Mouse (Mus musculus) embryonic facial prominence, embryonic 11.5 days (tissue): Measurements from ENCODE around the gene Mgat5. TPM values are rescaled to one million over a fixed set of nuclear protein-coding genes. Genes with fewer than 3 reads are reported as not detected.
A peak's percentile ranks its signal among the peaks of the same experiment; 100 is the strongest.

Source experiments
- ATAC-seq: fragments of 200-750 bp; cut with Nextera tagmentation; replicated peaks from 2 replicates; pipeline ENCODE4 v1.8.0; 2017; ENCODE audit warnings: low read depth; ENCODE audit not compliant: insufficient number of reproducible peaks, low FRiP score, low TSS enrichment
- DNase-seq: peaks from one replicate; pipeline ENCODE4 v3.0.0-alpha.2; 2015; ENCODE audit warnings: low spot score
- H3K27ac ChIP-seq: fragments of 300-500 bp; sonication (generic); replicated peaks from 2 replicates; pipeline ENCODE4 v1.5.1; 2014; ENCODE audit warnings: mild to moderate bottlenecking, low read depth, low read length, control low read depth
- H3K27me3 ChIP-seq: fragments of 300-500 bp; sonication (generic); 2 replicates; pipeline ENCODE4 v1.6.1; 2014; ENCODE audit warnings: mild to moderate bottlenecking, low read length, moderate library complexity, mixed read lengths; ENCODE audit not compliant: control insufficient read depth, insufficient read depth
- H3K36me3 ChIP-seq: fragments of 300-500 bp; sonication (generic); replicated peaks from 2 replicates; pipeline ENCODE4 v1.6.1; 2014; ENCODE audit warnings: low read depth, mild to moderate bottlenecking, low read length, moderate library complexity, mixed read lengths; ENCODE audit not compliant: control insufficient read depth, insufficient read depth
- H3K4me1 ChIP-seq: fragments of 300-500 bp; sonication (generic); 2 replicates; pipeline ENCODE4 v1.6.1; 2014; ENCODE audit warnings: low read length, mixed read lengths; ENCODE audit not compliant: control insufficient read depth, insufficient read depth
- H3K4me2 ChIP-seq: fragments of 300-500 bp; sonication (generic); 2 replicates; pipeline ENCODE4 v1.6.1; 2014; ENCODE audit warnings: low read depth, mild to moderate bottlenecking, control low read depth, low read length, moderate library complexity
- H3K4me3 ChIP-seq: fragments of 300-500 bp; sonication (generic); 2 replicates; pipeline ENCODE4 v1.5.1; 2014; ENCODE audit warnings: low read depth, low read length, control low read depth
- H3K9ac ChIP-seq: fragments of 300-500 bp; sonication (generic); replicated peaks from 2 replicates; pipeline ENCODE4 v1.6.1; 2014; ENCODE audit warnings: mild to moderate bottlenecking, control low read depth, low read length
- H3K9me3 ChIP-seq: fragments of 300-500 bp; sonication (generic); replicated peaks from 2 replicates; pipeline ENCODE4 v1.6.1; 2016; ENCODE audit warnings: mild to moderate bottlenecking, low read length, inconsistent platforms, mixed read lengths; ENCODE audit not compliant: control insufficient read depth
- WGBS: fragments of 180-500 bp; shearing (Covaris S2); extraction: QIAGEN DNeasy Blood & Tissue Kit; methylation state at CpG from one replicate; pipeline ENCODE4 v1.1.7; 2014; 5-methylcytosine and 5-hydroxymethylcytosine counted together
- polyA plus RNA-seq: library from polyadenylated mRNA; unstranded; fragments of >200 nt; fragmentation: Nextera tagmentation; extraction: Ambion mirVana; gene quantifications from 2 replicates; pipeline ENCODE4 v1.2.1, GENCODE M21; 2014

Mgat5 gene
- polyA plus RNA-seq, 1 experiment from 2014 or later, result 6.1 TPM

DNA sequence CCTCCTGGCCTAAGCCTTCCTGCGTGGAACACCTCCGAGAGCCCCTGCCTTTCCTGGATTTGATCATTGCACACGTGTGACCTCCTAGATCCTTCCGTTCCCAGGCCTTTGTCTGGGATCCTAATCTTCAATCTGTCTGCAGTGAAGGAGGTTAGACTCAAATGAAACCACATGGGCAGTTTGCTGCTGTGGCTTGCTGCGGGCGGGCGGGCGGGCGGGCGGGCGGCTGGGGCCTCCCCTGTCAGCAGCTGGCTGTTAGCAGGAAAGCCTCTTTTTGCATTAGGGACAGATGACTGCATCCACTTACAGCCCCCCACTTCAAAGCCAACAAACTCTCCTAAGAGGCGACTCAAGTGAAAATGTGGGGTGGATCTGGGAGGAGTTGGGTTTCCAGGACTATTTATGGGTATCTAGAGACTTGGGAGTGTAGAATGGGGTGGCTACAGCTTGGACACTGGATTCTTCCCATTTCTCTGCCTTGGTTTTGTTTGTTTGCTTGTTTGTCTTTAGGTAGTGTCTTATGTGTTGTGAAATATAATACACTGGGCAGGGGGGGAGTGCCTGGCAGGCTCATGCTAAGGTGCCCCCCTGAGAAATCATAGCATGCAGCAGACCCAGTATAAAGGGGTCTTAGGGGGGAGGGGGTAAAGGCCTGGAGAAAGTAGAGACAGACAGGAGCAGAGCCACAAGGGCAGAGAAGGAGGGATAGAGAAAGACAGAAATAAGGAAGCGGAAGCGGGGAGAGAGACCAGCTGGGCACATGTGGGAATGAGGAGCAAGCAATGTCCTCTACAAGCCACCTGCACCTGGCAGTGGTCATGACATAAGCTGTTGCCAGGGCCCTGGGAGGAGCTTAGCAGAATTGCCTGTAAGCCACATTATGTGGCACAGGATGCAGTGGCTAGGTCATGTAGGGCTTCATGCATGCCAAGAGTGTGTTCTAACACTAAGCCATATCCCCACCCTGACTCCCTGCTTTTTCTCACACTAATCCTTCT lies 238.4 kb downstream of the Mgat5 start:
- H3K36me3 ChIP-seq, result no peaks in the 10 kb centered on the region
- H3K9me3 ChIP-seq, result no peaks in the 10 kb centered on the region
- H3K4me3 ChIP-seq, result no peak overlapping the region
- H3K4me2 ChIP-seq, result no peak overlapping the region
- DNase-seq (peak; percentile 88), ATAC-seq (peak; percentile 66)
- WGBS, result 16% methylated on average over 14 of the region's 14 CpGs
- no peak overlapping the region; the same call in 1 of the 2 replicates for H3K9ac ChIP-seq
- no peaks in the 10 kb centered on the region for H3K27me3 ChIP-seq
- H3K4me1 ChIP-seq, result peaks cover 9% of the 10 kb centered on the region
- H3K27ac ChIP-seq, result peak overlapping the region; percentile 59

- DNase-seq (peak; percentile 66), ATAC-seq (no peak)
- Histone ChIP-seq H3K36me3 (no peaks in the 10 kb centered on the region), H3K9me3 (no peaks in the 10 kb centered on the region), H3K4me2 (no peak overlapping the region), H3K27ac (no peak overlapping the region), H3K27me3 (no peaks in the 10 kb centered on the region), H3K9ac (no peak overlapping the region), H3K4me3 (no peak overlapping the region), H3K4me1 (peaks cover 9% of the 10 kb centered on the region)
- WGBS, result 31% methylated on average over 5 of the region's 5 CpGs
Observed at GRCm38 (mm10) chr1:127444836-127445485, 240.1 kb downstream of the Mgat5 start.

GRCm38 (mm10) chr1:127453397-127453796 lies 248.6 kb downstream of the Mgat5 start:
- H3K4me2 ChIP-seq, result no peak overlapping the region
- no peaks in the 10 kb centered on the region for H3K9me3 ChIP-seq
- no peaks in the 10 kb centered on the region for H3K4me1 ChIP-seq
- no peaks in the 10 kb centered on the region for H3K36me3 ChIP-seq
- no peaks in the 10 kb centered on the region for H3K27me3 ChIP-seq
- H3K9ac ChIP-seq, result no peak overlapping the region
- no peak for DNase-seq
- ATAC-seq, result no peak
- no peak overlapping the region for H3K27ac ChIP-seq
- 83% methylated on average over 6 of the region's 6 CpGs for WGBS
- no peak overlapping the region for H3K4me3 ChIP-seq

DNA sequence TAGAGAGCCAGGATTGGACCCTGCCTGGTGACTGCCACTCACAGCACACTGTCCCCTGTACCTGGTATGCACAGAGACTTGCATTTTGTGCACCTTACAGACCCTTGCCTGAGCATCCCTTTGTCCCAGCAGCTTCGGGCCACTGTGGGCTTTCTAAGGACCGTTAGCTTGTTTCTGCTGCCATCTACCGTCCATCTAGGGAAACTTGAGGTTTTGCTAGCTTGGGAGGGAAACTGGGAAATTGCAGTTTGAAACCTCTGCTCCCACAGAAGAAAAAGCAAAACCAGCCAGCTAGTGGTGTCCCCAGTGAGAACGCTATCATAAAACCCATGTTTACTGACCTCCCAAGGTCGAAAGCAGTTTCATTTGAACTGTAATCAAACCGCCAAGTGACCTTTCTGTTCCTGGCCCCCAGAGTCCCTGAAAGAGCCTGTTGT lies 254.2 kb downstream of the Mgat5 start:
- H3K36me3 ChIP-seq, result no peaks in the 10 kb centered on the region
- H3K4me3 ChIP-seq, result no peak overlapping the region
- ATAC-seq, result peak; percentile 79; the same call in 1 of the 2 replicates
- no peak overlapping the region; the same call in 1 of the 2 replicates for H3K9ac ChIP-seq
- WGBS, result 6% methylated on average over 6 of the region's 6 CpGs
- H3K4me1 ChIP-seq, result no peaks in the 10 kb centered on the region
- H3K27ac ChIP-seq, result no peak overlapping the region
- DNase-seq, result peak; percentile 90
- H3K27me3 ChIP-seq, result no peaks in the 10 kb centered on the region
- H3K9me3 ChIP-seq, result no peaks in the 10 kb centered on the region
- no peak overlapping the region for H3K4me2 ChIP-seq

DNA sequence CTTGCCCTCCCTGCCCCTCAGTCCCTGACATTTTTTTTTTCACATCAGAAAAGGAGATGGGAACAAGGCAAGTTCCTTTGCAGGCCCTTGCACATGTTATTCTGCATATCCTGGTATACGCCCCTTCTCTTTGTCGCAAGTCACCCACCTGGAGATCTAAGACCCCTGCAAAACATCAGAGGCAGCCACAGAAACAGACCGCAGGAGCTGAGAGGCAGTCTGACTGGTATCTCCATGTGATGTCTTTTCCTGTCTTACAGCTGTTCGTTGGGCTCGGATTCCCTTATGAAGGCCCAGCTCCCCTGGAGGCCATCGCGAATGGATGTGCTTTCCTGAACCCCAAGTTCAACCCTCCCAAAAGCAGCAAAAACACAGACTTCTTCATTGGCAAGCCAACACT lies 254.8 kb downstream of the Mgat5 start:
- H3K9ac ChIP-seq, result no peak overlapping the region
- WGBS, result 59% methylated on average over 7 of the region's 7 CpGs
- H3K27ac ChIP-seq, result no peak overlapping the region
- no peaks in the 10 kb centered on the region for H3K4me1 ChIP-seq
- no peaks in the 10 kb centered on the region for H3K9me3 ChIP-seq
- H3K27me3 ChIP-seq, result no peaks in the 10 kb centered on the region
- H3K4me3 ChIP-seq, result no peak overlapping the region
- H3K36me3 ChIP-seq, result no peaks in the 10 kb centered on the region
- no peak overlapping the region for H3K4me2 ChIP-seq
- DNase-seq, result no peak
- ATAC-seq, result no peak

GRCm38 (mm10) chr1:127461017-127461416 lies 256.2 kb downstream of the Mgat5 start:
- H3K4me2 ChIP-seq, result no peak overlapping the region
- H3K4me3 ChIP-seq, result no peak overlapping the region
- ATAC-seq (no peak), DNase-seq (no peak)
- no peaks in the 10 kb centered on the region for H3K36me3 ChIP-seq
- H3K9me3 ChIP-seq, result no peaks in the 10 kb centered on the region
- no peak overlapping the region for H3K9ac ChIP-seq
- H3K4me1 ChIP-seq, result no peaks in the 10 kb centered on the region
- 85% methylated on average over 9 of the region's 9 CpGs for WGBS
- H3K27ac ChIP-seq, result no peak overlapping the region
- H3K27me3 ChIP-seq, result no peaks in the 10 kb centered on the region

- 88% methylated on average over 6 of the region's 6 CpGs for WGBS
- Histone ChIP-seq H3K36me3 (no peaks in the 10 kb centered on the region), H3K4me1 (no peaks in the 10 kb centered on the region), H3K27me3 (no peaks in the 10 kb centered on the region), H3K4me3 (no peak overlapping the region), H3K9me3 (no peaks in the 10 kb centered on the region), H3K9ac (no peak overlapping the region), H3K4me2 (no peak overlapping the region), H3K27ac (no peak overlapping the region)
- no peak for DNase-seq
- no peak for ATAC-seq
Observed at GRCm38 (mm10) chr1:127464041-127464440, 259.2 kb downstream of the Mgat5 start.

GRCm38 (mm10) chr1:127465292-127465691 lies 260.5 kb downstream of the Mgat5 start:
- Histone ChIP-seq H3K4me1 (no peaks in the 10 kb centered on the region), H3K4me3 (no peak overlapping the region), H3K27ac (no peak overlapping the region), H3K27me3 (no peaks in the 10 kb centered on the region), H3K36me3 (no peaks in the 10 kb centered on the region), H3K9me3 (no peaks in the 10 kb centered on the region), H3K4me2 (no peak overlapping the region), H3K9ac (no peak overlapping the region)
- no peak for ATAC-seq
- WGBS, result 74% methylated on average over 6 of the region's 6 CpGs
- DNase-seq, result no peak
